Mouse (Mus musculus) monocyte, adult 2 months (primary cell): ENCODE results near the gene Fras1.

Source experiments
- DNase-seq, 2 experiments: peaks; one replicate each; pipeline ENCODE4 v3.0.0; 2022; ENCODE audit warnings: low spot score in 2 of 2, low read depth in 1 of 2

The Fras1 gene

GRCm38 (mm10) chr5:96373567-96373985 is at the start of gene Fras1:
Gene Fras1, plus strand, starts transcription at chr5:96373955.
- DNase-seq, result no peak

DNA sequence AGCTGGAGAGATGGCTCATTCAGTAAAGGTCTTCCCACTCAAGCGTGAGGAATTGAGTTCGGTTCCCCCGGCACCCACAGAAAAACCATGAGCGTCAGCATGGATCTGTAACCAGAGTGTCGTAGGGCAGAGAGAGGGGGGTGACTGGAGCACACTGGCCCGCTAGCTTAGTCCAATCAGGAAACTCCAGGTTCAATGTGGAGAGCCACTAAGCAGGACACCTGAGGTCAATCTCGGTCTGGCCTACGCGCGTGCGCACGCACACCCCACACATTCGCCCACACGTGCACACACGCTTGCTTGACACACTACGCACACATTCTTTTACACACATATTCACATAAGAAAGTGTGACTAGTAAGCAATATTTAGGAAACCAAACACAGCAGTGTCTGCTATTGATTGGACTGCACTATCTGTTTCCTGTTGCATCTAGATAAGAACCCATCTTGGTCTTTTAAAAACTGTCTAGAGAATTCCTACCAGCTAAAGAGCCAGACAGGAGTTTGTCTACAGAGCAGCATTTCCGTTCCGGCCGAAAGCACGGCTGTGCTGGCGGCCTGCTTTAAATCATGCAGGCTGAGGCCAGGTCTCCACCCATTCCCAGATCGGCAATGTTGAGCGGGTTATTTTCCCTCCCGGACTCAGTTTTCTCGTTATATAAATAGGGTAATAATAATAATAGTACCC is 42.6 kb upstream of the Fras1 start:
- DNase-seq, result no peak

DNA sequence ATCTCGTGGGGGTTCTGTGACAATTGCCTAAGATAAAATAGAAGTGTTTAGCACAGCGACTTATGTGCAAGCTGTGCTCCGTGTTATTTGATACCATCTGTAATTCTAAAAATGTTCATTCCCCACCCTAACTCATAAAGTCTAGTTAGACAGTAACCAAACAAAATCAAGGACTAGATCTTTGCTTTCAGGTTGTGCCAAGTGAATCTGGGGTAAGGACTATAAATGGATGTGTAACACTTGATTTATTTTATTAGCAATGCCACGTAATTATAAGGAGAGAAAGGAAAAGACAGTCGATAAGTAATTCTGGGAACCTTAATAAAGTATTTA is 42.1 kb upstream of the Fras1 start:
- DNase-seq, result no peak

DNA sequence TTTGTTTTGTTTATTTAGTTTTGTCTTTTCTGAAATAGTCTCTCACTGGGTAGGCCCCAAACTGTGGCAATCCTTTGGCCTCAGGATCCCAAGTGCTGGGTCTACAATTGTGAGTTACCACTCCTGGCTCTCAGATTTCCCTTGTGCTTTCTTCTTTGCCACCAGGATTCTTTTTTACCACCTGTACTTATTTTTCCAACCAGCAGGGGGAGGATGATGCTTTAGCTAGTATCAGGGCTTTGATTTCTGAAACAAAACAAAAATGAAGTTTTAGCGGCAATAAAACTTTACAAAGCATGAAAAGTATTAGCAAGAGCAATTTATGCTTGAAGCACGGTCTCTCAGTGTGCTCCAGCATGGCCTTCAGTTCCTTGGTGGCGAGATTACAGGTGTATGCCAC is 39.8 kb upstream of the Fras1 start:
- no peak for DNase-seq

- DNase-seq, result no peak
These were observed 33.2 kb upstream of the Fras1 start for GRCm38 (mm10) chr5:96340564-96340963.

DNA sequence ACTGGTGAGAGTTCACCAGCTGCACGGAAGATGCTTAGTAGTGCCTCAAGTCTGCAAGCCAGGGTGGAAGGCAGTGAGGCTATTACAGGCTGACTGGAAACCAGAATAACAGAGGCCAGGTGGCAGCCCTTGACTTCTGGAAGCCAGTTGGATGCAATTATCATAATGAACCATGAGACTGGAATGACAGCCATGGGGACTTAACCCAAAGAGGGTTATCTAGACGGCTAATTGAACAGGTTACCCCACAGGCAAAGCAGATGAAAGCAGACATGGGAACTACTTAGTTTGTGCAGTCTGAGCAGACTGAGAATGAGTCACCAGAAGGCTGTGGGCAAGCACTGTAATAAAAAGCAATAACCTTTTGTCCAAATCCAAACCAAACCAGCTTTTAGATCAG is 28.8 kb upstream of the Fras1 start:
- no peak for DNase-seq

DNA sequence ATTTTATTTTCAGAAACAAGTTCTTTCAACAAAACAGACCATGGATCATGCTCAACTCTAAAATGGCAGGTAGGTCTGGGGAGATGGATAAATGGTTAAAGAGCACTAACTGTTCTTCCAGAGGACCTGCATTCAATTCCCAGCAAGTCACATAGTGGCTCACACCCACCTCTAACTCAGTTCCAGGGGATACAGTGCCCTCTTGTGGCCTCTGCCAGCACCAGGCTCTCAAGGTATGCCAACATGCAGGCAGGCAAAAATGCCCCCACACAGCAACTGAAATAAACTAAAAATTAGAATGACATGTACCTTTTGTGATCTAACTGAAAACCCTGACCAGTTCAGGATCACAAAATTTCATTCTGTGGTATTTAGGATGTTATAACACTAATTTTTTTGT is 21.8 kb upstream of the Fras1 start:
- no peak for DNase-seq

- no peak for DNase-seq
These were observed 9.8 kb upstream of the Fras1 start for GRCm38 (mm10) chr5:96363950-96364349.

GRCm38 (mm10) chr5:96365590-96365989 is 8.2 kb upstream of the Fras1 start:
- no peak for DNase-seq

- DNase-seq, result no peak
These were observed 6.5 kb upstream of the Fras1 start for GRCm38 (mm10) chr5:96367260-96367659.

- no peak for DNase-seq
These were observed 649 bp upstream of the Fras1 start for GRCm38 (mm10) chr5:96373106-96373505.

DNA sequence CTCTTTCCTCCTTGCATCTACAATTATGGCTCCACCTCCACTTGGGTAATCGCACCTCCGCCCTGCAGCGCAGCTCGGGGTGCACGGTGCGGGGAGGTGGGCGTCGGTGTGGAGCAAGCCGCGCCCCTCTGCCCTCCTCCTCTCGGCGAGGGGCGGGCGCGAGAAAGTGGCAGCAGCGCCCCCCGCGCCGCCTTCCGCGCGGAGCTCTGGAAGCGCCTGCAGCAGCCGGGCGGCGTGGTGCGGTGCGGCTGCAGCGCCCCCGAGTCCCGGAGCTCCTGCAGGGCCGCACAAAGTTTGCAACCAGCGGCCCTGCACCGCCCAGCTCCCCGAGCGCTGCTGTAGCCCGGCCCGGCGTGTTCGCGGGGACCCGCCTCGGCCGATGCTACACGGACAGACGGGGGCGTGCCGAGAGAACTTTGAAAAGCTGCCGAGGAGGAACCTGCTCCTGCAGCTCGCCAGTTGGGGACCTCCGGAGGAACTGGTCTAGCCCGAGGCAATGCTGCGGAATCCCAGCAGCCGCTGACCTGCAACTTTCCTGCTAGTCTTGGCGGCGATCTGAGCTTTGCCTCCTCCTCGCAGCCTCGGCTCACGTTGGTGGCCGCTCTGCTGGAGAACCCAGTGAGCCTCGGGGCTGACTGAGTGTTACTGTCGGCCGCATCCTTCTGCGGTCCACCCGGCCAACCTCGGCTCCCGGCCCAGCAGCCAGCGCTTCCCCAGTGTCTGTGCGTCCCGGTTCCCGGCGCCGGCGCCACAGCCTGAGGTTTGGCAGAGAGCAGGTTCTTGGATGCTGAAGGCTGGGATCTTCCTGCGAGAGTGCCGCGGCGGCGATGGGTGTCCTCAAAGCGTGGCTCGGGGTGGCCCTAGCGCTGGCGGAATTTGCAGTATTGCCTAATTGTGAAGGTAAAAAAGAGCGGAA is 489 bp downstream of the Fras1 start:
- no peak for DNase-seq

DNA sequence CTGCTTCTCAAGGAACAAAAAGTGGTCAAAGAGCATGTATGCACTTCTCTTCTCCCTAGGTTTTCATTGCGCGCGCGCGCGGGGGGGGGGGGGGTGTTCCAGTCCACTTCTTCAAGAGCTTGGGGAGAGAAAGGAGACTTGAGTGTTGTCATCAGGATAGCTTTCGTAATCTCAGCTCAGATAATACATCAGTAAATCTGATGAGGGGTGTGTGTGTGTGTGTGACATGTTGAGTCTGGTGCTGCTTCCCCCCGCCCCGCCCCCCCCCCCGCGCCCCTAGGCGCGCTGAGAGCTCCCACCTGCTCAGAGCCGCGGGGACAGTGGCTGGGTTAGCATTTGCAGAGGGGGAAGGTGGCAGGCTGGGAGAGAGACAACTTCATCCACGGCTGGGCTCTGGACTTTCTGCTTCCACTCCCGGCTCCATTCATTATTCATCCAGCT is 1.7 kb downstream of the Fras1 start:
- DNase-seq, result no peak

GRCm38 (mm10) chr5:96376216-96376615 is 2.5 kb downstream of the Fras1 start:
- DNase-seq, result no peak

- no peak for DNase-seq
These were observed 12.6 kb downstream of the Fras1 start for GRCm38 (mm10) chr5:96386138-96386933.

DNA sequence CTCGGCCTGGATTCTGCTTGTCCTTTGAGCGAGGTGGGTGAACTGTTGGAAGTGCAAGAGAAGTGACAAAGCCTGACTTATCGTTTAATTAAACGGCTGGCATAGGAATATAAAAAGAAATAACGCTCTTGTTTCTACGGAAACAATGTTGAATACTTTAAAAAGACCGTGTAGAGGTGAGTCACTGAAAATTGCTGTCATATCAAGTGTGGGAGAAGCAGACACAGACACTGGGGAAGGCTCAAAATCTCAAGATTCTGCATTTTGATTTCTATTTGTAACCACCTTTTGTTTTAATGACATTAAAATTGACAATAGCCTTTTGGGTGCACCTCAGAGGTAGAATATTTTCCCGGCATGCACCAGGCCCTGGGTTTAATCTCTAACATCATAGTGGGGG is 14.6 kb downstream of the Fras1 start:
- DNase-seq, result no peak

DNA sequence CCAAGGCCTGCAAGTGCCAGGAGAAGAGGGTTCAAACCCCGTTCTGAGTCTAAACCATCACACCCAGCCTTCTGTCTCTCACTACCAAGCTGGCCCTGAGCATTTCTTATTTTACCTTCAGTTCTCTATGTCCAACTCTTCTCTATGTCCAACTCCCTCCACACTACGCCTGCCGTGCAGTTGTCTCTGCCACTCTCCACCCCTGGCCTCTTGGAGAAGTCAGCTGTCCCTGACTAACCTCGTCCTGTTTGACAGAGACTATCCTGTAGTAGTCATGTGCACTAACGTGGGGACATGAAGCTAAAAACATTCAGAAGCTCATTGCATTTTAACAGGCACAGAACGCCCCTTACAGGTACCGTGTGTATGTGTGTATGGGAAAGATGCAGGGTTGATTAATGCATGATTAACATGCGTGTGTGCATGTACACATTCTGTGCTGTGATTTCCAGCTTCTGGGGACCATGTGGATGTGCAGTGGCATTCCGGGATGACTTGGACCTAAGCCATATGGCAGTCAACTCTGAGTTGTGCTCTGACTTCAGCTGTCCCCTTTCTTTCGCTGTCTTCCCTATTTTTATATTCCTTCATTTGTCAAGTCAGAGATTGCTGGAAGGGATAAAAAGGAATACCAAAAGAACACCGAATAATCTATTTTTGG is 16.3 kb downstream of the Fras1 start:
- DNase-seq, result no peak

GRCm38 (mm10) chr5:96391086-96391485 is 17.3 kb downstream of the Fras1 start:
- no peak for DNase-seq

DNA sequence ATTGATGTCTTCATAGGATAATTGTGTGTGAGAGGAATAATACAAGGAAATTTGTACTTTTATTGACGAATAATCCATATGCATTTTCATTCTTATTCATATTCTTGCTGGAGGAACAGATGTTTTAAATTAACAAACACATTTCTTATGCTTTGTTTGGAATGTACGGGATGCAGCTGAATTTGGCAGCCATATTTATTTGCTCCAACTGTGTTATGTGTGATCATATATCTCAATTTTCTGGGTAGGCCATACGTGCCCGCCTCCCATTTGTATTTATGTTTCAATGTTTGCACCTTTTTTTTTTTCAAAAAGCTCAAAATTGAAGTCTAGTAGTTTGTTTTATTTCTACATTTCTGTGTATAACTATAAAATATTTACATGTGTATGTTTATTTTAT is 21.2 kb downstream of the Fras1 start:
- no peak for DNase-seq

DNA sequence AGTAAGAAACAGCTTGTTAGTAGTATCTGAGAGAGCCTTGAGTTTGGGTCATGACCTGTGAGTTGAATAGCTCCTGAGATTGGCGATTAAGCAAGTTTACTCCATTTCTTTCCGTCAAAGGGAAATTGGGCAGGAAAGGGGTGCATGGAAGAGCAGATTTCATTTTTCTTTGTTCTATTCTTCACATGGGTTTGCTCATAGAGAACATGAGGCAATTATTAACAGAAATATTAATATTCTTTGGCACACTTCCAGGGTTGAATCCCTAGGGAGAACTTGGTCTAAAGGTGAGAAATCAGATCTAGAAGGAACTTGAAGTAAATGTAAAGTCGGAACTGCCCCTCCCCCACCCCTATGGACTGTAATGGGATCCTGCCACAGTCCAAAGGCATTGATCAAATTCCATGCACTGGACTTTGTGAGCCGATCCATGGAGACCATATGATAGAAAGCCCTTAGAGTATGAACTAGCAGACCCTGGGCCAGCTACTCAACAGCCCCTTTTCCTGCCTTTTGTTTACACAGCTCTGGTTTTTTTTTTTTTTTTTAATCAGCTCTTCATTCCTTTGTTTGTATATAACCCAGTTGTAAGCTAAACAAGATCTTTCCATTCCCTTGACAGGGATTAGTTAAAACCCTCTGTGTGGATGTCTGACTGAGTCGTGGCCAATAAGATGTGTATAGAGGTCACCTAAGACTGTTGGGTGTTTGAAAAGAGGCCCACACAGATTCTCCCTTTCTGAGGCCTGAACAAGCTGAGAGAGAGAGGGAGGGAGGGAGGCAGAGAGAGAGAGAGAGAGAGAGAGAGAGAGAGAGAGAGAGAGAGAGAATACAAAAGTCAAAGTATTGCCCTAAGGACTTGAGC is 22.3 kb downstream of the Fras1 start:
- DNase-seq, result no peak
